Mouse (Mus musculus): Measurements from ENCODE around the gene Hist1h2ap.
"Not testable (repeated sequence)": the region's sequence is repeated elsewhere in the genome, so short reads cannot be mapped to it uniquely, and the experiment has no call there.

DNA sequence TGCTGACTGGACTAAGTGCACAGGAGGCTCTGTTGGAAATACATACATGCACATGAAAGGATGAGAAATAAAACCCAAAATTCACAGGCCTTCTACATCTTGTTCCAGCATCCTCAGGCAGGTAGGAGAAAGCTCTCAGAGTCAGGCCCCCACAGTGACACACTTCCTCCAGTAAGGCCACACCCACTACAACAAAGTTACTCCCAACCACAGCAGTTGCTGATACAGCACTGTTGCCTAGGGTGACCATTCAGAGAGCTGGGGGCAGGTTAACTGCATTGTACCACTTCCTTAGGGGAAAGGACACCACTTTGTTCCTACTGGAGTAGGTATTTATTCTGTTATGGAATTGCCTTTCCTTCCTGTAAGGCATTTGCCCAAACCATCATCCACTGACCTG lies 36.1 kb downstream of the Hist1h2ap start:
- TF ChIP-seq CTCF (IDR thresholded peaks at IDR 0.05; ENCODE audit: borderline replicate concordance, extremely low read depth, insufficient read depth, insufficient read length); POLR2A (IDR thresholded peaks at IDR 0.05; ENCODE audit: borderline replicate concordance, extremely low read depth, insufficient read depth, insufficient read length, poor library complexity, severe bottlenecking): not testable (repeated sequence)

All from brain, embryonic 14.5 days (tissue).